Mouse (Mus musculus) CD4-positive, CD25-positive, alpha-beta regulatory T cell, adult 4 months (primary cell): ENCODE data around the gene Grap2. TPM values are rescaled to one million over a fixed set of nuclear protein-coding genes. Genes with fewer than 3 reads are reported as not detected.
"Not testable (repeated sequence)": the region's sequence is repeated elsewhere in the genome, so short reads cannot be mapped to it uniquely, and the experiment has no call there.

Experiments
- ATAC-seq: one replicate; pipeline ENCODE4 v1.8.0; 2017
- polyA plus RNA-seq, 2 experiments: library from polyadenylated mRNA; unstranded; fragments of 100-300 nt; shearing (Covaris generic); gene quantifications; one replicate each; pipeline ENCODE4 v1.2.1; 2017

Gene Grap2
- polyA plus RNA-seq, 2 experiments from 2014 or later: 37.7 to 55.0 TPM

GRCm38 (mm10) chr15:80567139-80567538 is 5.3 kb upstream of the Grap2 start:
- ATAC-seq: peak; percentile 20

GRCm38 (mm10) chr15:80567731-80568130 is 4.7 kb upstream of the Grap2 start:
- no peak for ATAC-seq

GRCm38 (mm10) chr15:80569205-80569604 is 3.2 kb upstream of the Grap2 start:
- ATAC-seq: no peak

DNA sequence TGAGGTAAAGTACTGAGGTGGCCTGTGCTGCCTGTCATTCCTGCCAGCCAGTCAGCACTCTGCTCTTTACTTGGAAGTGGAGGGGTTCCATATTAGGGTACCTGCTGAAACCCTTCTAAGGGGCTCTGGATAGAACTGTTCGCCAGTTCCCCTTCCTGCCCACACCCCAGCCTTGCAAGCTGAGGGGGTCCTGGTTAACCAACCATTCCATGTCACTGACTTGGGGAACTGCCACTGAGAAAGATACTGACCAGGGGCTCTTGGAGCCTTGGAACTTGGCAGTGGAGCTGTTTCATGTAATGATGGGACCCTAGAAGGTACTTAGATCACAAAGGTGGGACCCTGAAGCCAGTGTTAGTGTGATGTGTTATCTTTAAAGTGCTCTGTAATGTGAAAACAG is 2.2 kb upstream of the Grap2 start:
- ATAC-seq: no peak

- no peak for ATAC-seq
Measured at GRCm38 (mm10) chr15:80571611-80572010, 783 bp upstream of the Grap2 start.

GRCm38 (mm10) chr15:80572811-80573520 is 572 bp downstream of the Grap2 start:
- no peak for ATAC-seq

GRCm38 (mm10) chr15:80574211-80575040 is 2.0 kb downstream of the Grap2 start:
- no peak for ATAC-seq

- ATAC-seq: no peak
Measured at GRCm38 (mm10) chr15:80575817-80576370, 3.5 kb downstream of the Grap2 start.

DNA sequence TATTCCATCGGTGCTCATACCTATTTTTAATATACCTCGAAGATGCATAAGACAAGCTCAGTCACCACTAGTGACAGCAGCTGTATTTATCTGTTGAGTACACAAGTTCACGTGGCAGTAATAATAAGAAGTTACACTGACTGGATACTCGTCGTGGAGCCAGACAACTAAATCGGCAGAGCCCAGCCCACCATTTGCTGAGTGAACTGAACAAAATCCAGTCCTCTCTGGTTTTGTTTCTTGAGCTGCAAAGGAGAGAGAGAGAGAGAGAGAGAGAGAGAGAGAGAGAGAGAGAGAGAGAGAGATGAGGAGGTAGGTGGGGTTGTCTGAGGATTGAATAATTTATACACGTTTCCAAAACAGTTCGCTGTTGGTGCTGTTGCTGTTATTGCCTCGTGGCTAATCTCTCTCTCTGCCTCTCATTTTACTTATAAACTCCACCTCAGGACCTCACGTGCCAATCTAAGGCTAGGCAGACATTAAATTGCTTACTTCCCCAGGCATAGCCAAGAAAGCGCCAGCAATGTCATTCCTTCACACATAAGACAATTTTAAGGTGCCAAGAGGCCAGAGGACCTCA is 4.1 kb downstream of the Grap2 start:
- no peak for ATAC-seq

DNA sequence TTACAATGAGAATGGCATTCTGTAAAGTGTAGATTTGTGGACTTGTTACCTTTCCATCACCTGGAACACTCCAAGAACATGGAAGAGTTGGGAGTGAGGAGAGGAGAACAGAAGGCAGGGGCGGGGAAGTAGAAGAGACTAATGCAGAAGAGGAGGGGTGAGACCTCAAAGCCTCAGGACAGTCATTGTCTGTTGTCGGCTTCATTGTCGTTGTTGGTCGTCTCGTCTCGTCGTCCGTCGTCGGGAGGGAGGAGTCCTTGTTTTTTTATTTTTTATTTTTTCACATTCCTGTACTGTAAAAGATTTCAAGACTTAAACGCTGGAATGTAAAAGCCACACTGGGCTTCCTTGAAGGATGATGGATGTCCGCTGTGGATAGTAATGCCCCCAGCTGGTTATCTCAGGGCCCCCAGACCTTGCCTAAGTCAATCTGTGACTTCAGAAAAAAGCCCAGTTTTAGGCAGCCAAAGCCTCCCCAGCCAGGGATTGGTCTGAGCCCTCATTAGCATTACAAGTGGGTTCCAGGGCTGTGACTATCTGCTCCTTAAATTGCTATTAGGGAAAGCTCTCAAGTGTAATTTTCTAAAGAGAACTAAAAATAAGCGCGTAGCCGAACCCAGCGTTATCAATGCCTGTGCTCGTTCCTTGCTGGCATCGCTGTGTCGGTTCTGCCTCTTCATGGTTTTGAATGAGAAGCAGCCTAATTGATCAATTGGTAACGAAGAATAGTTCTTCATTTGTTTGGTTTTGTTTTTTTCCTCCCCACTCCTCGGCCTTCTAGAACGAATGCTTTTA is 5.0 kb downstream of the Grap2 start:
- ATAC-seq: no peak

- no peak for ATAC-seq
Measured at GRCm38 (mm10) chr15:80579121-80579520, 6.7 kb downstream of the Grap2 start.

GRCm38 (mm10) chr15:80580585-80580984 is 8.2 kb downstream of the Grap2 start:
- ATAC-seq: not testable (repeated sequence)

GRCm38 (mm10) chr15:80582581-80583495 is 10.4 kb downstream of the Grap2 start:
- ATAC-seq: peak; percentile 75

GRCm38 (mm10) chr15:80586296-80586695 is 13.9 kb downstream of the Grap2 start:
- ATAC-seq: no peak

GRCm38 (mm10) chr15:80590641-80591040 is 18.2 kb downstream of the Grap2 start:
- peak; percentile 69 for ATAC-seq

DNA sequence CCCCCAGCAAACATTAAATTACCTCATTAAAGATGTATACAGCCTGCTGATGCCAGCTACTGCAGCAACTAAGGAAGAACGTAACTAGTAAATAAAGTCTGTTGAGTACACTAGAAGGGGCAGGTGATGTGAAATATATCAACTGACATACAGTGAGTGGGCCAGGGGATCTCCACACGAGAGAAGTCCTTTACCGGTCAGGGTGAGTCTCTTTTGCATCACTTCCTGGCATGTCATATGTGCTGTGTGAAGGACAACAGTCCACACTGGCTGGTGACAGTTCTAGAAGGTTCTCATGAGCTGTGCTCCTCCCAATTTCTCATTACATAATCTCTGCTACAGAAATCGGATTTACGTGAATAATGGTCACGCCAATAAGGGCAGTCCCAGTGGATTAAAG is 20.3 kb downstream of the Grap2 start:
- ATAC-seq: peak; percentile 57

DNA sequence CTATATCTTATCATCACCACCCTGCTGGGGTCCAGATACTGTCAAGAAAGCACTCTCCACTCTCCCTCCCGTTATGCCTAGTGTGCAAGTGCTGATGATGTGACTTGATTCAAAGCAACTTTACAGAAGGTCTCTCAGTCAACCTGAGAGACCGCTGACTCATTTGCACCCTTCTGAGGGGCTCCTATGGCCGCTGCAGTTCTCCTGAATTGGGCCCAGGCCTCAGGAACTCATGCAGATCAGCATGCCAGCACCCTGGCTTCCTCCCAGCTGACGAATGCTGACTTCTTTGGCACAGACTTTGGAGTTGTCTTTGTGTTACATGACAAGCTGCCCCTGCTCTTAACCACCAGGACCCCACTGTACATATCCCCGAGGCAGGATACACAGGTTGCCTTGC is 21.5 kb downstream of the Grap2 start:
- ATAC-seq: no peak

DNA sequence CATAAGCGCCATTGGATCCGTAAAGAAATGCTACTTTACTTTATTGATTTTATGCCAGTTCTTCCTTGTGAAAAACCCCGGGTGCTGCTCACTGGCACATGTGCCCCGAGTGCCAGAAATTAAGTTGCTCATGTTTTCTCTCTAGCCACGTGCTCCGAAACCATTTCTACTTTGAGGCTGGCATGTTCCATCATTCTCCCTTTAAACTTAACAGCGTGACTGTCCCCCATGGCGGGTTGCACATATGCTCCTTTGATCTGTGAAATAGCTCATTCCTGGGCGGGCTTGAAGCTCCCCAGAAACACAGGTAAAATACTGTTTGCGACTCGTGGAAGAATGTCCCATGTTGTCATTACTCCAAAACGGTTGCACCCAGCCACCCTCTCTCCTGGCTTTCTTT is 26.4 kb downstream of the Grap2 start:
- ATAC-seq: no peak

DNA sequence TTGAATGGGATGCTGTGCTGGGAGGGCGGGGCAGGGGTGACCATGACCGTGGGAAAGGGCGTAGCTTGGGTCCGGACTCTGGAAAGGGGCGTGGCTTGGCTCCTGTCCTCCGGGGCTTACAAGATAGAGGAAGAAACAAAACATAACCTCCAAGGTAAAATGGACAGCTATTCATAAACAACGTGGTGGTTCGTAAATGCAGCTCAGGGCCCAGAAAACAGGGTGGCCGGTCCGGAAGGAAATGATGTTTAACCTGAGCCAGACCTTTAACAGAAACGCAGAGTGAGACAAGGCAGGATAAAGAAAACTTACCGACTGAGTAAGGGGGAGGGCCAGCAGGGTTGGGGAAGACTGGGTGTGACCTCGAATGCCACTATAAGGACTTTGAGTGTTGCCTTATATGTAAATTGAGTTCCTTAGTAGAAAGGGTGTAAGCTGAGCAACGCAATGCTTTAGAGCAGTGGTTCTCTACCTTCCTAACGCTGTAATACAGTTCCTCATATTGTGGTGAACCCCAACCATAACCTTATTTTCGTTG is 26.9 kb downstream of the Grap2 start:
- peak; percentile 56 for ATAC-seq

GRCm38 (mm10) chr15:80599843-80600242 is 27.4 kb downstream of the Grap2 start:
- ATAC-seq: no peak

GRCm38 (mm10) chr15:80601456-80601855 is 29.1 kb downstream of the Grap2 start:
- ATAC-seq: no peak
